ENCODE assay signal across 10 mouse cellular contexts in genomic region chr7:29411216-29411816, GRCm38 (mm10).
A peak's percentile ranks its signal among the peaks of the same experiment; 100 is the strongest.
DNase-seq lines count a peak whose midpoint lies in the region; ATAC-seq and TF ChIP-seq lines count a peak whose summit lies in the region.
"Had no signal": no experiment of that assay in that cellular context is flagged by ENCODE, and none has a peak within 500 bp of the region (broad histone marks: within the 10 kb centered on the region; RNA-seq: fewer than 3 reads in every experiment).

No protein-coding gene starts in this region.

- H3K4me2 ChIP-seq in lung, embryonic 14.5 days = 0 out of 2 replicates have a peak overlapping the region, but pooled peaks have one; percentile 7
- H3K4me2 ChIP-seq in midbrain, embryonic 14.5 days (ENCODE audit: low read length) = no peak overlapping the region
- no peak overlapping the region for H3K4me2 ChIP-seq in heart, embryonic 12.5 days
- H3K4me2 ChIP-seq: heart, embryonic 15.5 days had no signal

- no peaks in the 10 kb centered on the region for H3K27me3 ChIP-seq in lung, embryonic 14.5 days (ENCODE audit: insufficient read depth, low read length)
- H3K27me3 ChIP-seq in midbrain, embryonic 14.5 days (ENCODE audit: control insufficient read depth, insufficient read depth, low read length) = no peaks in the 10 kb centered on the region
- H3K27me3 ChIP-seq in heart, embryonic 12.5 days (replicated peaks) = peaks cover 90% of the 10 kb centered on the region

- peaks cover 22% of the 10 kb centered on the region for H3K4me1 ChIP-seq in lung, embryonic 14.5 days (ENCODE audit: insufficient read depth)
- peaks cover 9% of the 10 kb centered on the region; the same call in 1 of the 2 replicates for H3K4me1 ChIP-seq in midbrain, embryonic 14.5 days (ENCODE audit: control insufficient read depth, insufficient read depth, low read length)
- H3K4me1 ChIP-seq in heart, embryonic 12.5 days (replicated peaks) = no peaks in the 10 kb centered on the region
- H3K4me1 ChIP-seq: heart, embryonic 15.5 days had no signal

- H3K27ac ChIP-seq in lung, embryonic 14.5 days (ENCODE audit: low read depth) = peak overlapping the region; percentile 69
- H3K27ac ChIP-seq in midbrain, embryonic 14.5 days (replicated peaks; ENCODE audit: low read depth, low read length) = peak overlapping the region; percentile 22; the same call in 1 of the 2 replicates
- no peak overlapping the region for H3K27ac ChIP-seq in heart, embryonic 12.5 days (ENCODE audit: poor library complexity, severe bottlenecking)
- H3K27ac ChIP-seq: heart, embryonic 15.5 days had no signal

- no peak for TF ChIP-seq CTCF in lung, embryonic 14.5 days (IDR thresholded peaks at IDR 0.05; ENCODE audit: low read depth)

- H3K36me3 ChIP-seq in lung, embryonic 14.5 days (ENCODE audit: insufficient read depth) = no peaks in the 10 kb centered on the region
- H3K36me3 ChIP-seq in midbrain, embryonic 14.5 days (ENCODE audit: control insufficient read depth, insufficient read depth, low read length) = no peaks in the 10 kb centered on the region
- no peaks in the 10 kb centered on the region for H3K36me3 ChIP-seq in heart, embryonic 12.5 days
- H3K36me3 ChIP-seq: heart, embryonic 15.5 days had no signal

- H3K9me3 ChIP-seq in lung, embryonic 14.5 days (ENCODE audit: low read depth, low read length) = no peaks in the 10 kb centered on the region
- H3K9me3 ChIP-seq in midbrain, embryonic 14.5 days (ENCODE audit: control insufficient read depth, low read length) = no peaks in the 10 kb centered on the region
- no peaks in the 10 kb centered on the region for H3K9me3 ChIP-seq in heart, embryonic 12.5 days (replicated peaks)
- H3K9me3 ChIP-seq: heart, embryonic 15.5 days had no signal

- peak; percentile 57 for ATAC-seq in lung, embryonic 14.5 days (ENCODE audit: insufficient read depth)
- no peak for ATAC-seq in midbrain, embryonic 14.5 days (ENCODE audit: low FRiP score, low TSS enrichment)
- ATAC-seq in heart, embryonic 12.5 days (ENCODE audit: insufficient number of reproducible peaks, low FRiP score) = no peak

- 44% methylated on average over 4 of the region's 4 CpGs for WGBS in lung, embryonic 14.5 days
- 60% methylated on average over 4 of the region's 4 CpGs for WGBS in midbrain, embryonic 14.5 days
- 62% methylated on average over 4 of the region's 4 CpGs for WGBS in heart, embryonic 12.5 days

- no peak overlapping the region for H3K9ac ChIP-seq in lung, embryonic 14.5 days
- no peak overlapping the region for H3K9ac ChIP-seq in midbrain, embryonic 14.5 days (replicated peaks; ENCODE audit: low read length)
- H3K9ac ChIP-seq in heart, embryonic 12.5 days = no peak overlapping the region
- H3K9ac ChIP-seq: heart, embryonic 15.5 days had no signal

- no peak overlapping the region for H3K4me3 ChIP-seq in lung, embryonic 14.5 days (ENCODE audit: low read depth, low read length)
- no peak overlapping the region for H3K4me3 ChIP-seq in midbrain, embryonic 14.5 days (replicated peaks; ENCODE audit: low read depth, low read length)
- H3K4me3 ChIP-seq in heart, embryonic 12.5 days = no peak overlapping the region
- H3K4me3 ChIP-seq: heart, embryonic 15.5 days had no signal

- DNase-seq in lung, embryonic 14.5 days = peak; percentile 50
- no peak for DNase-seq in lung, postnatal 14 days
- DNase-seq in hindlimb bud, embryonic 11.5 days (ENCODE audit: extremely low spot score, low read depth, low spot score) = peak; percentile 64
- DNase-seq in midbrain, embryonic 14.5 days = peak; percentile 40
- DNase-seq in thymus, postnatal 25 days = peak; percentile 34
- DNase-seq in adrenal gland, adult 8-10 months = no peak
- no peak for DNase-seq in spleen, adult 12 weeks (ENCODE audit: low spot score)
- DNase-seq: right cerebral cortex, adult 18-20 months had no signal

Comparison
In these comparisons a context has a peak if more than half of its experiments do, and no peak if none do; other contexts are left out.
1. DNase-seq: peak in lung, embryonic 14.5 days (single experiment), hindlimb bud, embryonic 11.5 days (single experiment), midbrain, embryonic 14.5 days (single experiment) and thymus, postnatal 25 days (single experiment); none in lung, postnatal 14 days (single experiment), adrenal gland, adult 8-10 months (single experiment) and spleen, adult 12 weeks (single experiment).